Mouse (Mus musculus) small intestine, adult 2 months (tissue): ENCODE measurements around the gene Ttl.

Experiments
- CTCF ChIP-seq: fragments of 200-500 bp; IDR thresholded peaks from 2 replicates; pipeline ENCODE4 v1.5.1; 2012; ENCODE audit warnings: low read depth, mild to moderate bottlenecking, control low read depth, inconsistent platforms, low read length, moderate library complexity, mixed read lengths; ENCODE audit not compliant: insufficient replicate concordance, insufficient read length; ENCODE audit errors: extremely low read depth
- POLR2A ChIP-seq: fragments of 200-500 bp; IDR thresholded peaks from 2 replicates; pipeline ENCODE4 v1.6.1; 2012; ENCODE audit warnings: low read depth, mild to moderate bottlenecking, control low read depth, inconsistent platforms, low read length, moderate library complexity

- TF ChIP-seq POLR2A, result no peak
- TF ChIP-seq CTCF, result no peak
Measured at GRCm38 (mm10) chr2:129092810-129093209, 27.1 kb downstream of the Ttl start.
